Mouse (Mus musculus) kidney, adult 2 months (tissue): ENCODE measurements around the gene Gm4788.
"Not testable (repeated sequence)": the region's sequence is repeated elsewhere in the genome, so short reads cannot be mapped to it uniquely, and the experiment has no call there.

ENCODE experiments used
- CTCF ChIP-seq: fragments of 200-500 bp; conservative IDR thresholded peaks from 2 replicates; pipeline ENCODE4 v1.5.1; 2011; ENCODE audit warnings: low read depth, mild to moderate bottlenecking, control low read depth, low read length, moderate library complexity, mixed read lengths; ENCODE audit not compliant: insufficient read depth, insufficient read length
- POLR2A ChIP-seq: fragments of 200-500 bp; IDR thresholded peaks from one replicate; pipeline ENCODE4 v1.6.1; 2011; ENCODE audit warnings: low read depth, low read length, control low read depth

DNA sequence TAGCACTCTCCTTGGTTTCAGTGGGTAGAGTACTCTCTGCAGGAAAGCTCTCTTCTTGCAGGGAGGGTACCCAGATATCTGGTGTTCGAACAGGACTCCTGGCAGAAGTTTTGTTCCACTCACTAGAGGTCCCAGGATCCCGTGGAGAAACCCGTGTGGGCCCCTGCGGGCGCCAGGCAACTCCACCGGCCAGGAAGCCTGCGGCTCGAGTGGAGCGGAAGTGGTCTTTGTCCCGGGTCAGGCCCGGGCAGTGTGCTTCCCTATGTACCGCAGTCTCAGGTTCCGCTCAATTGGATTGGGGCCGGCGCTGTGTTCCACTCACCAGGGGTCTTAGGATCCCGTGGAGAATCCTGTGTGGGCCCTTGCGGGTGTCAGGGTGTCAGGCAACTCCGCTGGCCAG is 131.1 kb downstream of the Gm4788 start:
- not testable (repeated sequence) for TF ChIP-seq POLR2A, CTCF
